Mouse (Mus musculus) mouse embryonic stem cell (cell line): ENCODE data around the gene Rdh8.

Experiments used
- in situ Hi-C, 2 experiments: fragments of 300-500 bp; cut with MboI; formaldehyde crosslinking; loops; 1 replicate in 1 of 2; 3 replicates in 1 of 2; pipeline ENCODE4 v1.14.3; 2019 to 2020; ENCODE audit warnings: low sequenced_read_pairs in 2 of 2, low pct_unique_long_range_greater_than_20kb in 1 of 2, mixed read lengths in 1 of 2; ENCODE audit not compliant: unreplicated experiment in 1 of 2

The Rdh8 gene

GRCm38 (mm10) chr9:20875021-20875790 is 56.9 kb downstream of the Rdh8 start:
- in situ Hi-C loops: no loop called here
